Mouse (Mus musculus) WW6 (cell line): ENCODE data around the gene Bmpr1b.

Source experiments
- DNase-seq: peaks from one replicate; pipeline ENCODE4 v3.0.0-alpha.2; 2013; ENCODE audit warnings: low read depth, low spot score

The Bmpr1b gene

DNA sequence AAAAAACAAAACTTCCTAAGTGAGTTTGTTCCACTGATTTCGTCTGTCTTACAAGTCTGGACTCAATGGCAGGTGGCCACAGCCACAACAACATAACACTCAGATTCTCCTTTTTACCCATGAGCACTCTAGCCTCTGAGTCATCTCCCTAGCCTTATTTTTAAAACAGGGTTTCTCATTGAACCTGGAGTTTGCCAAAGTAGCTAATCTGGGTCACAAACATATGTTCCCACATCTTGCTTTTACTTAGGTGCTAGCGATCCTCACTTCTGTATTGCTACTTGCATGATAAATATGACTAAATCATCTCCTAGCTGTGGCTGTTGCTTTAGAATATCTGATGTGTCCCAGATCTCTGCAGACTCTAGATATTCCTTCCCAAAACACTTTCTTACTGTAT lies 260.1 kb downstream of the Bmpr1b start:
- no peak for DNase-seq

DNA sequence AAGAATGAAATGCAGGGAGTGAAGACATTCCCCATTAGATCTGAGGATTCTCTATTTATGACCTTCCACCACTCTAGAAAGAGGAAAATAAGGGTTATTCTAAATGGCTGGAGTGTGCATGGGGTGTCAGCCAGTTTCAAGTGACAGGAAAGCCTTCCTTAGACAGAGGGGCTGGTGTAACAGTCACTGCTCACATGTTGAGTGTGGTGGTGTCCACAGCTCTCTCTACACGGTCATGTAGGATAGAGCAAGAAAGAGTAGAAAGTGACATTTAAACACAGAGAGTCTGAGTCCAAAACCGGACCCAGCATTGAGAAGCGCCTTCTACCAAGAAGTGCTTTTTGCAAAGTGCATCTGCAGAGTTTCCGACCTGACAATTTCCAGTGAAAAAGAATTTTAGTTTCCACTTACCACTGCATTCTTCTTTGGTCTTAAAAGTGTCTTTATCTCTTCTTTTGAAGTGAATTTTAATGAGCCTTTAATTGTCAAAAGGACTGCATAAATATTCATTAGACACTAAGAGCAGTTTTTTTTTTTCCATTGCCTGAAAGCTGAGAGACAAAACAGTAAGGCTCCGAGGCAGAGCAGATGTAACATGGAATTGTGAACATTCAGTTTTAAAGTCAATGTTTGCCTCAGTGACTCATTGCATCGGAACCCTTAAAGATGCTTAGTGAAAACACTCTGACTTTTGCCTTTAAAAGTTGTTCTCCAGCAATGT lies 263.2 kb downstream of the Bmpr1b start:
- no peak for DNase-seq

DNA sequence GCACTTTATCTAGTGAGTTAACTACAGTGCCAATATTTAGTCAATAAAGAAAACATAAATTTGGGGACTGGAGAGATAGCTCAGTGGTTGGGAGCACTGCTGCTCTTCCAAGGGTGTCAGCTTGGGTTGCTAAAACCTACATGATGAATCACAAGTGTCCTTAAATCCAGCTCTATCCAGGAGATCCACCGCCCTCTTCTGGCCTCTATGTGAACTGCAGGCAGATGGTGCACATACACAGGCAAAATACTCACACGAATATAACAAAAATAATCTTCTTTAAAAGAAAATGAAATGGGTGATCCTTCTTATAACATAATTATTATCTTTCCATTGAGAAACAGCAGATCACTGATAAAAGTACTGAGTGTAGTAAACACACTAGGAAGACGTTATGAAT lies 268.9 kb downstream of the Bmpr1b start:
- no peak for DNase-seq

DNA sequence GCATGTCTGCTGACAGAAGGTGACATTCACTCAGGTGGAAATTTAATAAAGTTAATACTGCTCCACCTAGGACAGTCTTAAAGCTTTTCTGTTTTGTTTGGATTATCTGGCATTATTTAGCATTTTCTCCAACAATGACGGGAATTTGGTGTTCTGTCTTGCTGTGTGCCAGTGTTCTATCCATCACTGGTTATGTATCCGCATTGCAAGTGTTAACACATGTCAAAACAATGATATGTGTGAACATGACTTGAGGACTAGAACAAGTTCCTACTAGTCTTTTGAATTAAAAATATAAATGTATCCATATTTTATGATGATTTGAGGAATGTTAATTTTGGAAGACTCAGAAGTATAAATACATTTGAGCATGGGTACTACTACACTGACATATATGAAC lies 269.7 kb downstream of the Bmpr1b start:
- DNase-seq, result no peak

DNA sequence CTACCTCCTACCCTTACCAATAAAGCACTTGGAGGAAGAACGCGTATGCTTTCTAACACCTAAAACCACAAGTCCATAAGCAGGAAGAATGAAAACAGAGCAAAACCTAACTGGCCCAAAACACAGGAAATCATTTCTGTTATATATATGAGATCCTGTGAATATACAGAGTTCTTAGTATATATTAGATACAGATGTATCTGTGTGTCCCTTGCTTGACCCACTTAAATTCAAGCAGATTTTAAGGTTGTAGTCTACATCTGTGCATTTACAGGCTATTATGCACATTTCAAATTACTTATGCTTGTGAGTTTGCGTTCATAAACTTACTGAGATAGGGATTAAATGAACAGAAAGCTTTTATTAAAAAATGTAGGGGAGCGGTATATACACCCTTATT lies 271.5 kb downstream of the Bmpr1b start:
- DNase-seq, result no peak

DNA sequence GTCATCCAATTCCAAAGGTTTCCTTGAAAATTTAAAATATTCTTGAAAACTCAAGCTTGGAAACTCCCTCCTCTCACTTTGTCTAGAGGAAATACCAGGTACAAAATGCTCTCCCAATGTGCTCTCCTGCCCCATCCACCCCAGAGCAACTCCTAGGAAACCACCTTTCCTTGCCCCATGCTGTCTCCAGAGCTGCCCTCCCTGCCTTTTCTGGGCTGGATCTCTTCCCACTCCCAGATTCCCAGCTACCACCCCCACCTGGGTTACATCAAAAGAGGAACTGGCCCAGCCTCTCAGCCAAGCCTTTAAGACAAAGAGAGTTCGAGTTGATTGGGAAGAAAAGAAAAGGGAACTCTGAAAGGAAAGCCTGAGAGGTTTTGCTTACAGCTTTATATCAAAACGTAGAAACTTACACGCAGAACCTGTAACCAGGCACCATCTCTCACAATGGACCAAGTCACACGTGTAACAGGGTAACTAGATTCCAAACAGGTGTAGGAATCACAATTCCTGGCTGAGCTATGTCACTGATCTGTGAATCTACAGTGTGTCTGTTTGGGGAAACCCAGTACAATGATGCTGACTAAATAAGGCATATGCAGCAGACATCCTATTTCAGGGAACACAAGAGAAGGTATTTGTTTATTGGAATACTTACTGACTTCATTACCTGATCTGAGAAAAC lies 272.2 kb downstream of the Bmpr1b start:
- DNase-seq, result no peak

DNA sequence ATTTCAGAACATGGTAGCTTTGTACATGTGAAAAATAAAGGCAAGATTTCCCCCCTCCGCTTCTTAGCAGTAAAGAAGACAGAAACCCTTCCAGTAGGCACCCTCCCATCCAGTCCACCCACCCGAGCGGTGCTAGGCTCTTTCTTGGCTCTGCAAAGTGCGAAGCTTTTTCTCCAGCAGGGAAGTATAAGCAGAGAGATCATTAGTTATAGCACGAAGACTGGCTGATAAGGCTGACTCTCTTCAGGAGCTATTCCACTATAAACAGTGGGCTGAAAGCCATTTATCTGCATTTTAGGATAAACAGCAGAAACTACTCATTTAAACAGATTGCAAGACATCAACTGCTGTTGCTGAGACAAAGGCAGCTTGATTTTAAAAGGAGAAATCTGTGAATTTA lies 274.1 kb downstream of the Bmpr1b start:
- no peak for DNase-seq

DNA sequence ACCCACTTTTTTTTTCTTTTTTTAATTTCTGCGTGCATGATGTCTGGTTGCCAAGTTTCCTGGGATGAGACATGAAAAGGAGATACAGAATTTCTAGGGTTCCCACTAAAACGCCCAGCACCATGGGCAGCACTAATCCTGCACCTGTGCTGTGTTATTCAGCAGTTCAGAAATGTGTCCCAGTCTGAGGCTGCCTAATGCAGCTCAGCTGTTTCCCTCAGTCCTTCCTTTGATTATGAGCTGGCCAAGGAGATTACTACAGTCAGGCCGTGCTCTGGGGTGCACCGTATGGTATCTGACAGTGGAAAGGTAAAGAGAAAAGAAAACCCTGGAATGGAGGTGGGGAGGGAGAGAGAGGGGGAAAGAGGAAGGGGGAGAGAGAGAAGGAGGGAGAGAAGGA lies 278.6 kb downstream of the Bmpr1b start:
- no peak for DNase-seq

DNA sequence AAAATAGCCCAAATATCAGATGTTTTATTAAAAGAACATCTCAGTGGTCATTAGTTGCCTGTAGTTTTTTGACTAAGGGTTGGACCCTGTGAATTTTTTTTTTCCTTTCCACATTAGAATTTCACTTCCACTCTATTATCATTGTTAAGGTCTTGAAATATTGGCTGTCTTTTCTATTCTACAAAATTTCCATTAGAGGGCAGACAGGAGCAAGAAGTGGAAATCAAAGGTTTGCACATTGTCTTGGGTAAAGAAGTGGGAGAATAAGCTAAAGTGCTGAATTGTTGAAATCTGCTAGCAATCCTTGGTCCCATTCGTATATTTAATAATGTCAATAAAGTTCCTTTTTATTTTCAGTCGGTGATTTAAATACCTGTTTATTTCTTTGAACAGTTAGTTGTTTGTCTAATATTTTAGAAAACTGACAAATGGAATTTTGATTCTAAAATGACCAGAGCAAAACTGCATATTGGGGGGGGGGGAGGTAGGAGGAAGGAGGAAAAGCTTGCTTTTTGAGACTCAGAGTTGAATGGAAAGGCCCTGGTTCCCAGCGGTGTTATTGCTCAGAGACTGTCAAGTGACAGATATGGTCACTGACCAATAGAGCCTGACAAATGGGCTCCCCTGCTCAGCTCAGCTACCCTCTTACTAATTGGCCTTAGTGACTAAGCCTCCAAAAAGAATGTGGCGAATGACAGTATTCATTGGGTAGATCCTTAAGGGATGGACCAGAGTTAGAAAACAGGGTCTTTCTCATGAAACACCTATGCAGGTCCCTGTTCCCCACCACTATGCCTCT lies 281.6 kb downstream of the Bmpr1b start:
- no peak for DNase-seq

DNA sequence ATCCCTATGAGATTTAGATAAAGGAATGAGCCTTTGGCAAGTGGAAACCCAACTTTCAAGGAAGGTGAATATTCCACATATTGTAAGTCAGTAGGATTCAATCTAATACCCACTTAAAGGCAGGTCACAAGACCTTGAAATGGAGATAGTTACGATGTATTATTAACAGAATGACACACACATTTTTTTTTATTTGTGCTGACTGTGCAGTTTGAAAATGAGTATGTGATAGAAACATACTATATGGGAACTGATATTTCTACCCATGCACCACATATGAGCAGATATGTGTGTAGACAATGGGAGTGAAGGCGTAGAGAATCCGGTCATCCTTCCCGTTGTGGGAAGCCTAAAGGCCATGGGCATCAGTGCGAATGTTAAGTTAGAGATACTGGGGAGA lies 285.0 kb downstream of the Bmpr1b start:
- no peak for DNase-seq

DNA sequence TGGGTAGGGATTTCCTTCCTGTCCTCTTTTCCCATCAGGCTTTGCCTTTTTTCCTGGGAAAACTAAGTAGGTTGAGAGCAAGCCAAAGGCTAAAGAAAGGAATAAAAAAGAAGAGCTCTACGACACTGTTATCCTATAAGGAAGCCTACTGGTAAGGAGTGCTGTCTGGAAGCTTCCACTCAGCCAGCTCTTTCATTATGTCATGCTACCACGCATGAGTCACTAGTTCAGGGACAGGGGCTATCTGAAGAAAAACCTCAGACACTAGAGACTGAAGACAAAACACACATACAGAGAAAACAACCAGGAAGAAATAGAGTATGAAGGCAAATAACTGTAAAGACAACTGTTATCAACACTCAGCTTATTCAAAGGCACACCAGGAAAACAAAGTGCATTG lies 286.7 kb downstream of the Bmpr1b start:
- DNase-seq, result no peak

DNA sequence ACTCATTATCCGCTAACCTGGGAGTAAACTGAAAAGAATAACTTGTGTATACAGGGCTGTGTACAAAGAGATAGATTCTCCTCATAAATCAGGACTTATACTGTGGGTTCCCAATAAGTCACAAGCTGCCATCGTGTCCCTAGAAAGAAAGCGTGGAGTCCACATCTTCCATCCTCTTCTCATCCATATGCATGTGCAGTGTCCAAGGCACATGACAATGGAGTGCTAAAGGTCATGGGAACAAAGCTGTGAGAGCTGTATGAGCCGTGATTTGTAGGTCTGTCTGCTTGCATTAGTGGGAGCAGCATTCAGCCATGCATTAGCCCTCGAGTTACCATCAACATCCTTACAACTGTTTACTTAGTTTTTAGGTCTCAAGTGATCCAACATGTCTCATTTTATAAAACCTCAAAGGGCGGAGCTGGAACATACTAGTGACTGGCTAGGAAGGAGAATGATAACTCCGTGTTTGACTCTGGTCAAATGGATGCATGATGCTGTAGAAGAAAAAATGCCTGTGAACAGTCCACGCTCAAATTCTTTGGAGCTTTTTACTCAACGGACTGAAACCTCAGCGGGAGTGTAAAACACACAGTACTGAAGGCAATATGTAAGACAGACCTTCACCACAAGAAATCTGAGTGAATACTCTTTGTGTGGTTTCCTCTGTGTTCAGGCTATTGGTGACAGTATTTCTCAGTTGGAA lies 296.7 kb downstream of the Bmpr1b start:
- no peak for DNase-seq

DNA sequence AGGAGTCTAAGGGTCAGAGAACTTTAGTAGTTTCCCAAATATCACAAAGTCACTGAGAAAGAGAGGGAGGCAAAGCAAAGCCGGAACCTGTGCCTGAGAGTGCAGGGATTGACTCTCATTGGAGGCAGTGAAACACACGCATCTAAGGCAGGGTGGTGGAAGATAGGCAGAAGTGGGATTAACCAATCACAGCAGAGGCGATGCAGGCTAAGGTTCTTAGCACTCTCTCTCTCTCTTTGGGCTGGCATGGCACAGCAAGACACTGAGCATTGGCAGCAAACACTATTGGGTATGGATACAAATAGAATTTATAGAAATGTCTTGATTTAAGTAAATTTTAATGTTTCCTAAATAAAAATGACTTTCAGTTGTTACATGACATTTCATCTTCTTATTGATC lies 297.4 kb downstream of the Bmpr1b start:
- no peak for DNase-seq

DNA sequence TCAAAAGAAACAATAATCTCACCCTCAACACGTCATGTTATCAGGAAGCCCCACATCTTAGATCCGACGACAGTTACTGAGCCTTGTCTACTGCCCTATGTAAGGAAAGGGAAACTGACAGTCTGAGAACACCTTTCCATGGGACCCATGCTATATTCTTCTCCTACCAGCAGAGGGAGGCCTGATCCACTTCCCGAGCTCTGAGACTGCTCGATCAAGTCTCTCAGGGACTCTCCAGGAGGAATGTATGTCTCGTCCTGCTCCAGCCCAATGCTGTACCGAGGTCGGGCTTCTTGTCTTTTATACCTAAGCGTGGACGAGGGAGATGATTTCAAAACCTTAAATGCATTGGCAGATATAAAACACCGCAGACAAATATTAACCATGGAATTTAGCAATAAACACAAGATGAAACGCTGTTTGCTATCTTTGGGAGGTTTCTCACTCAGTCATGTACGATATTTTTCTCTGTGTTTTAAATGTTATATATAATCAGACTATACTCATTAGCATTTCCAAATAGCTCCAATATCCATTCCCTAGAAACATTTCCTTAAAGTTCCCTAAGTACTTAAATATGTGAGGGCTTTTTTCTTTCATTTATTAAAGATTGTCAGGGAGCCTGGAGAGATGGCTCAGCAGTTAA lies 306.3 kb downstream of the Bmpr1b start:
- no peak for DNase-seq

DNA sequence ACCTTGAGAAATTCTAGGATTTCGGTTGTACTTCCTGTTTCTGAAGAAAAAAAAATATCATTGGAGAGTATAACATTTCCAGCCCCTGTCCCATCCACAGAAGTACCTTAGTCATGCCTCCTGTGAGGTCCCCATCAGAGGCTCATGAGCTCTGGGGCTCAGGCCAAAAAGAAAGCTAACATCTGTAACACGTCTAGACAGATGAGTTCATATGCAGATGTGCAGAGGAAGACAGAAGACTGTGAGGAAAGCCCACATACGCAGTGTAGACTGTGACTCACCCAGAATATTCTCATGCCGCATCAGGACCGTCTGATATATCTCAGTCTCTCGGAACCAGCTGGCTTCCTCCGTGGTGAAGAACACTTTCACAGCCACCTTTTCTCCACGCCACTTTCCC lies 312.1 kb downstream of the Bmpr1b start:
- no peak for DNase-seq

DNA sequence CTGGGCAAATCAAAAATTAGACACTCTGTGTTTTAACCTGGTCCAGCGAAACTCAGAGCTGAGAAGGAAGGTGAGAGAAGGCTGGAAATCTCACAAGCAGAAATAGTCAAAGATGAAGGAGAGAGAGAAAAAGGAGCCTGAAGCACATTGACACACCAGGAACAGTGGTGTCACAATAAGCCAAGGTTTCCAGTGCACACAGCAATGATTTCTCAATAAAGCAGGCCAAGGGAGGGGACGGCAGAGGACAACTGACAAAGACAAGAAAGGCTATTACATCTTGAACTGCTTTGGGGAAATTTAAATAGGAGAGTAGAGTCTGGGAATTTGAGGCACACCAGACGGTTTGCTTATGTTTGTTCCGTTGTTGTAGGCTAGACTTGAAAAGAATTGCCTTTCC lies 314.9 kb downstream of the Bmpr1b start:
- no peak for DNase-seq

DNA sequence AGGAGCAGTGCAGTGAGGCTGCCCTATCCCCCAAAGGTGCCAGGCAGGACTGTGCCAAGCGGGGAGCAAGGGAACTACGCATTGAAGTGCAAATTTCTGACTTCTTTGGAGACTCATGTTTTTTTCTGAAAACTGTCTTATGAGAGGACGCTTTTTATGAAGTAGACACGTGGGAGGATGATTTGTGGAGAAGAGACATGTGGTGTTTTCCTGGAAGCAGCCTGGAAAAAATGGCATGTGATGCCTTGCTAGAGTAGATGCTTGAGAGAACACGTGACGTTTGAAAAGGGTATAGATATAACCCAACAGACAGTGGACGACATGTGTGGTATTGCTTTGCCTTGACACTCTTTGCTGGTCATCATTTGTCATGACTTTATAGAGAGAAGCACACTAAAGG lies 319.1 kb downstream of the Bmpr1b start:
- no peak for DNase-seq

DNA sequence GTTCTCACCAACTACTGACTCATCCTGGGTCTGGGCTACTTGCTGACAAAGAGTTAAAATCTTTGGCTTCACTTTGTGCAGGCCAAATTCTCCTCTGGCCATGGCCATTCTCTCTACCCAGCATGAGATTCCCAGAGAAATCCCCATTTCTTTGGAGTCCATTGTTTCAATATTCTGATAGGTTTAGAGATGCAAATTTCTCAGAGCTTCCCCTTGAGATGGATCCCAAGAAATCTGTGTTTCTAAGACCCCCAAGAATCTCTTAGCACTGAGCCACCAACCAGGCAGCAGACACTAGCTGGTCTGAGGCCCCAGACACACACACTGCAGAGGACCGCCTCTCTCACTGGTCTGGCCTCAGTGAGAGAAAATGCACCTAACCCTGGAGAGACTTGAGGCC lies 320.0 kb downstream of the Bmpr1b start:
- DNase-seq, result no peak

DNA sequence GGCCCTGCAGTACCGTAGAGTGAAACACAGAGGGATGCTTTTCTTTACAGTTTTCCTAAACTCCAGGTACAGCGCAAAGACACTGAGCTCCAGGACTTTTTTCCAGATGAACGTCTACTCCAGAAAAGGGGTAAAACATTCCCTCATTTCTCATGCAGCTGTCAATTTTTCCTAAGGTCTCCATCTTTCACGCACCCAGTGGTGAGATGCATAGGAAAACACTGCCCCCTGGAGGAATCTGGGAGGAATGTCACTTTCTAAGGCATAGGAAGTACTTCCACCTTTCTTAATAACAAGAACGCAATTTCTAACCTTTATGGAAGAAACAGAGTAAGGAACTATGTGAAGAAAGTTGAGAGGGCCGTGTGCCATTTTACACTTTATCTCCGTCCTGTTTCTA lies 330.4 kb downstream of the Bmpr1b start:
- DNase-seq, result no peak

DNA sequence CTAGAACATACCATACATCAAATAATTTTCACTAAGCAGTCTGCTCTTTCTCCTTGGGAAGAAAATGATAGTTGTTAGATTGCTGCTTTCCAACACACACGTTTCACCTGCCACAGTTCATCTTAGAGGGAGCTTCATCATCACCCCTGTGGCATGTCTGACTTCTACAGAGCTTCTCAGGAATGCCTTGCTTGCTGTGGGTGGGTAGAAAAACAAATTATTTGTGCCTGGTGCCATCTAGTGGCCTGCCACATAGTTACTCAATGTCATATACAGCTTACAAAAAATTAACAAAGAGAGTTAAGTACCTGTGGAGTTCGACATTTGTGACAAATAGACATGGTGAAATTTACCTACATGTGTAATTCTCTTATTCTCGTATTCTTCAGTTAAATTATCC lies 338.1 kb downstream of the Bmpr1b start:
- DNase-seq, result no peak

DNA sequence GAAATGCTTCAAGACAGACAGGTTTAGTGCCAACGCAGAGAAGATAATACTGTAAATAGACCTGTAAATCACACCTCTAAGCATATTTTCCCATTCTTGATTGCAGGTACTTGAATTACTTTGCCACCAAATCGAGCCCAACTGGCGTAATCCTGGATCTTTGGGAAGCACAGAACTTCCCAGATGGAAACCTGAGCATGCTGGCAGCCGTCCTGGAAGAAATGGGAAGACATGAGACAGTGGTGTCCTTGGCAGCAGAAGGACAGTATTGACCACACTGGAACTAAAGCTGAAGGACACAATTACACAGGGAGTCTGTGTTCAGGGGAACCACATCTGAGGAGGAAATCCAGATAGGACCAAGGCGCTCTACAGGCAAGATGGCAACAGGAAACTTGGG lies 340.9 kb downstream of the Bmpr1b start:
- no peak for DNase-seq
